Mouse (Mus musculus): ENCODE results near the gene Bcl2. TPM values are rescaled to one million over a fixed set of nuclear protein-coding genes. Genes with fewer than 3 reads are reported as not detected.

Gene Bcl2
- total and polyA plus RNA-seq, 3 experiments, result 4.5 to 13.6 (median 8.7) TPM

GRCm38 (mm10) chr1:106511593-106511992 is 202.5 kb downstream of the Bcl2 start (continued):
- 0 out of 2 replicates have a peak, but pooled peaks have one; percentile 14 for TF ChIP-seq NRF1 (IDR thresholded peaks at IDR 0.05; ENCODE audit: low read depth, low read length)
- peak; percentile 99 for TF ChIP-seq SMC3 (IDR thresholded peaks at IDR 0.05; ENCODE audit: low read depth, low read length)
- peak; percentile 92 for TF ChIP-seq ZC3H11A (IDR thresholded peaks at IDR 0.05; ENCODE audit: low read depth, low read length)
- TF ChIP-seq ZNF384 (IDR thresholded peaks at IDR 0.05; ENCODE audit: low read depth, low read length), result no peak

GRCm38 (mm10) chr1:106507556-106507955 is 206.5 kb downstream of the Bcl2 start:
- Histone ChIP-seq H3K9me3 (replicated peaks; ENCODE audit: low read length) (no peaks in the 10 kb centered on the region), H3K4me2 (ENCODE audit: insufficient read depth, low read depth, poor library complexity, severe bottlenecking) (no peak overlapping the region), H3K4me3 (replicated peaks in 1 of 3; ENCODE audit: low read depth in 2 of 3, low read length in 2 of 3, poor library complexity in 1 of 3) (no peak overlapping the region), H3K27ac (ENCODE audit: insufficient read depth, low read depth) (no peak overlapping the region), H3K27me3 (replicated peaks) (no peaks in the 10 kb centered on the region), H3K79me2 (replicated peaks; ENCODE audit: control insufficient read depth, extremely low read depth, insufficient read depth, poor library complexity, severe bottlenecking) (no peaks in the 10 kb centered on the region), H3K36me3 (replicated peaks in 1 of 2; ENCODE audit: control insufficient read depth in 1 of 2, insufficient read depth in 1 of 2, low read length in 1 of 2) (no peaks in the 10 kb centered on the region), H3K9ac (ENCODE audit: insufficient read depth, low read depth) (no peak overlapping the region), H3K4me1 (ENCODE audit: control insufficient read depth in 1 of 2, insufficient read depth in 2 of 2) (peaks cover 2 to 4% of the 10 kb centered on the region in 2 experiments; a peak in 2 of 4 replicates)
- no peak for TF ChIP-seq NELFE (IDR thresholded peaks at IDR 0.05; ENCODE audit: low read depth, low read length)
- TF ChIP-seq CHD2 (IDR thresholded peaks at IDR 0.05; ENCODE audit: low read length), result no peak
- no peak for TF ChIP-seq MAX (IDR thresholded peaks at IDR 0.05; ENCODE audit: low read length)
- TF ChIP-seq RCOR1 (conservative IDR thresholded peaks at IDR 0.05; ENCODE audit: low read depth, low read length), result no peak
- TF ChIP-seq E2F4 (IDR thresholded peaks at IDR 0.05; ENCODE audit: insufficient replicate concordance, low read depth, low read length), result no peak
- no peak for TF ChIP-seq ELF1 (IDR thresholded peaks at IDR 0.05; ENCODE audit: low read depth, low read length)
- no peak for TF ChIP-seq IRF4 (IDR thresholded peaks at IDR 0.05; ENCODE audit: low read depth, low read length)
- TF ChIP-seq RAD21 (IDR thresholded peaks at IDR 0.05; ENCODE audit: low read depth, low read length), result no peak
- no peak for TF ChIP-seq ZC3H11A (IDR thresholded peaks at IDR 0.05; ENCODE audit: low read depth, low read length)
- no peak for TF ChIP-seq MAZ (IDR thresholded peaks at IDR 0.05; ENCODE audit: low read depth, low read length)
- no peak for TF ChIP-seq BHLHE40 (IDR thresholded peaks at IDR 0.05; ENCODE audit: low read depth, low read length)
- no peak for TF ChIP-seq ZKSCAN1 (IDR thresholded peaks at IDR 0.05; ENCODE audit: borderline replicate concordance, low read depth, low read length)
- no peak for TF ChIP-seq JUND (conservative IDR thresholded peaks at IDR 0.05; ENCODE audit: low read depth, low read length)
- no peak for TF ChIP-seq CHD1 (IDR thresholded peaks at IDR 0.05; ENCODE audit: low read depth, low read length)
- no peak for TF ChIP-seq MXI1 (IDR thresholded peaks at IDR 0.05; ENCODE audit: low read depth, low read length)
- in situ Hi-C loops (cut with MboI; ENCODE audit: low pct_ligation_motif_present, low pct_unique_long_range_greater_than_20kb, low sequenced_read_pairs) (no loop called here), dilution Hi-C loops (cut with MboI; ENCODE audit: extremely low pct_ligation_motif_present, extremely low pct_unique_long_range_greater_than_20kb, low sequenced_read_pairs) (no loop called here)
- DNase-seq (ENCODE audit: extremely low read depth), result no peak

GRCm38 (mm10) chr1:106503910-106504309 is 210.2 kb downstream of the Bcl2 start:
- in situ Hi-C loops (cut with MboI; ENCODE audit: low pct_ligation_motif_present, low pct_unique_long_range_greater_than_20kb, low sequenced_read_pairs), result no loop called here
- H3K27me3 ChIP-seq (replicated peaks), result no peaks in the 10 kb centered on the region

More at GRCm38 (mm10) chr1:106503910-106504309, 210.2 kb downstream of the Bcl2 start:
- H3K4me2 ChIP-seq (ENCODE audit: insufficient read depth, low read depth, poor library complexity, severe bottlenecking), result no peak overlapping the region
- H3K79me2 ChIP-seq (replicated peaks; ENCODE audit: control insufficient read depth, extremely low read depth, insufficient read depth, poor library complexity, severe bottlenecking), result no peaks in the 10 kb centered on the region
- H3K9ac ChIP-seq (ENCODE audit: insufficient read depth, low read depth), result no peak overlapping the region
- DNase-seq (ENCODE audit: extremely low read depth), result no peak
- dilution Hi-C loops (cut with MboI; ENCODE audit: extremely low pct_ligation_motif_present, extremely low pct_unique_long_range_greater_than_20kb, low sequenced_read_pairs), result no loop called here
- H3K27ac ChIP-seq (ENCODE audit: insufficient read depth, low read depth), result no peak overlapping the region
- no peaks in the 10 kb centered on the region for H3K36me3 ChIP-seq (replicated peaks in 1 of 2; ENCODE audit: control insufficient read depth in 1 of 2, insufficient read depth in 1 of 2, low read length in 1 of 2)
- no peak overlapping the region for H3K4me3 ChIP-seq (replicated peaks in 1 of 3; ENCODE audit: low read depth in 2 of 3, low read length in 2 of 3, poor library complexity in 1 of 3)
- no peaks in the 10 kb centered on the region for H3K4me1 ChIP-seq (ENCODE audit: control insufficient read depth in 1 of 2, insufficient read depth in 2 of 2)
- no peaks in the 10 kb centered on the region for H3K9me3 ChIP-seq (replicated peaks; ENCODE audit: low read length)
- TF ChIP-seq MAX (IDR thresholded peaks at IDR 0.05; ENCODE audit: low read length) (no peak), CHD1 (IDR thresholded peaks at IDR 0.05; ENCODE audit: low read depth, low read length) (no peak), ZNF384 (IDR thresholded peaks at IDR 0.05; ENCODE audit: low read depth, low read length) (no peak), CHD2 (IDR thresholded peaks at IDR 0.05; ENCODE audit: low read length) (no peak)
